Mouse (Mus musculus): ENCODE data around the gene Tle4. TPM values are rescaled to one million over a fixed set of nuclear protein-coding genes. Genes with fewer than 3 reads are reported as not detected.

The Tle4 gene
- polyA plus RNA-seq, 1 experiment = 16.3 TPM

GRCm38 (mm10) chr19:14502234-14502633 is 95.6 kb downstream of the Tle4 start:
- peaks cover 2% of the 10 kb centered on the region; the same call in 1 of the 2 replicates for H3K4me1 ChIP-seq (ENCODE audit: control insufficient read depth, insufficient read depth, low read length)
- H3K4me3 ChIP-seq (replicated peaks; ENCODE audit: insufficient read depth, low read depth, low read length) = no peak overlapping the region
- DNase-seq = no peak
- no peak overlapping the region for H3K27ac ChIP-seq (ENCODE audit: insufficient read depth, low read length)
- WGBS = 65% methylated on average over 7 of the region's 7 CpGs
- TF ChIP-seq CTCF (IDR thresholded peaks at IDR 0.05; ENCODE audit: borderline replicate concordance, insufficient read depth, low read depth, low read length) (no peak), POLR2A (IDR thresholded peaks at IDR 0.05; ENCODE audit: borderline replicate concordance, insufficient read depth, low read length) (no peak)
- no peaks in the 10 kb centered on the region; the same call in 1 of the 2 replicates for H3K27me3 ChIP-seq (ENCODE audit: control insufficient read depth, insufficient read depth, low read length)

- Histone ChIP-seq H3K27me3 (ENCODE audit: control insufficient read depth, insufficient read depth, low read length) (no peaks in the 10 kb centered on the region; the same call in 1 of the 2 replicates), H3K27ac (ENCODE audit: insufficient read depth, low read length) (no peak overlapping the region), H3K4me3 (replicated peaks; ENCODE audit: insufficient read depth, low read depth, low read length) (no peak overlapping the region), H3K4me1 (ENCODE audit: control insufficient read depth, insufficient read depth, low read length) (no peaks in the 10 kb centered on the region)
- TF ChIP-seq POLR2A (IDR thresholded peaks at IDR 0.05; ENCODE audit: borderline replicate concordance, insufficient read depth, low read length) = no peak
- TF ChIP-seq CTCF (IDR thresholded peaks at IDR 0.05; ENCODE audit: borderline replicate concordance, insufficient read depth, low read depth, low read length) = no peak
- WGBS = 51% methylated on average over 3 of the region's 3 CpGs
- no peak for DNase-seq
Measured at GRCm38 (mm10) chr19:14499835-14500425, 97.9 kb downstream of the Tle4 start.

DNA sequence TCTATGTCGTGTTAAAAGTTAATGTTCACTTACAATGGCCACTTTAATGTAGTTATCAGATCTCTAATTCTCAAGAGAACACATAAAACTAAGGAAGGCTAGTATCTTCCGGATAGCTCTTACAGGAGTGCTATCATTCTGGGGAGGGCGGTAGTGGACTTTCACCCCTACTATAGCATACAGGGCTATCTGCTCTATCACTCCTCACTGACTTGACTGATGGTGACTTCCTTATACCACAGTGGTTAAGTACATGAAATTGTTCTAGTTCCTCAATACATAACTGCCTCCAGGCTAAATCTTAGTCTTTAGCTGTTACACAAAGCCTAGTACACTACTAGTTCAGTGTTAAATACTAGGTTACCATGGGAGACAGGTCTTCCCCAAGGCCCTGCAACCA is 104.8 kb downstream of the Tle4 start:
- TF ChIP-seq CTCF (IDR thresholded peaks at IDR 0.05; ENCODE audit: borderline replicate concordance, insufficient read depth, low read depth, low read length) (no peak), POLR2A (IDR thresholded peaks at IDR 0.05; ENCODE audit: borderline replicate concordance, insufficient read depth, low read length) (no peak)

DNA sequence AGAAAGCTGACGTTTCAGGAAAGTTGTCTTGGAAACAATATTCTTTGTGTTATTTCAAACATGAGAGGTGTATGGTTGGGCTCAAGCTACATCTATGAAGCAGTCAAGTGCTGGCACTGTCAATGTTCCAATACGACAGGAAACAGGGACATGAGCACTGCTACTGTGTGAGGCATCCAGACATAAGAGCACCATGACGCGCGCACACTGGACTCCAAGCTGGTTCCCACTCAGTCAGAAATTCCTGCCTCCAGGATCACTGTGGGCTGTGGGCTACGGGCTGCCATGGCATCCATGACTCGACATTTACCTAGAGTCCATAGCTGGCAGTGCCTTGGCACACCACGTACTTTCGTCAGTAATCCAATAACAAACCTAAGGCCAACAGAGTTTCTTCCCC is 110.7 kb downstream of the Tle4 start:
- H3K27ac ChIP-seq (ENCODE audit: insufficient read depth, low read length) = no peak overlapping the region
- WGBS = 51% methylated on average over 9 of the region's 9 CpGs

More for the DNA sequence above, 104.8 kb downstream of the Tle4 start:
- DNase-seq = no peak
- no peaks in the 10 kb centered on the region for H3K27me3 ChIP-seq (ENCODE audit: control insufficient read depth, insufficient read depth, low read length)
- WGBS = 97% methylated on average over 3 of the region's 3 CpGs
- no peak overlapping the region for H3K27ac ChIP-seq (ENCODE audit: insufficient read depth, low read length)
- no peaks in the 10 kb centered on the region for H3K4me1 ChIP-seq (ENCODE audit: control insufficient read depth, insufficient read depth, low read length)
- H3K4me3 ChIP-seq (replicated peaks; ENCODE audit: insufficient read depth, low read depth, low read length) = no peak overlapping the region

GRCm38 (mm10) chr19:14485176-14485575 is 112.7 kb downstream of the Tle4 start:
- H3K27ac ChIP-seq (ENCODE audit: insufficient read depth, low read length) = no peak overlapping the region
- H3K27me3 ChIP-seq (ENCODE audit: control insufficient read depth, insufficient read depth, low read length) = no peaks in the 10 kb centered on the region
- H3K4me1 ChIP-seq (ENCODE audit: control insufficient read depth, insufficient read depth, low read length) = 0 out of 2 replicates have a peak, but pooled peaks cover 2% of the 10 kb centered on the region
- TF ChIP-seq POLR2A (IDR thresholded peaks at IDR 0.05; ENCODE audit: borderline replicate concordance, insufficient read depth, low read length) (no peak), CTCF (IDR thresholded peaks at IDR 0.05; ENCODE audit: borderline replicate concordance, insufficient read depth, low read depth, low read length) (no peak)
- WGBS = 57% methylated on average over 3 of the region's 3 CpGs
- DNase-seq = peak in 1 of 2 experiments; percentile 21
- H3K4me3 ChIP-seq (replicated peaks; ENCODE audit: insufficient read depth, low read depth, low read length) = no peak overlapping the region

More for the DNA sequence above, 110.7 kb downstream of the Tle4 start:
- Histone ChIP-seq H3K27me3 (ENCODE audit: control insufficient read depth, insufficient read depth, low read length) (no peaks in the 10 kb centered on the region), H3K4me1 (ENCODE audit: control insufficient read depth, insufficient read depth, low read length) (0 out of 2 replicates have a peak, but pooled peaks cover 2% of the 10 kb centered on the region), H3K4me3 (replicated peaks; ENCODE audit: insufficient read depth, low read depth, low read length) (no peak overlapping the region)
- DNase-seq = no peak
- TF ChIP-seq CTCF (IDR thresholded peaks at IDR 0.05; ENCODE audit: borderline replicate concordance, insufficient read depth, low read depth, low read length) (no peak), POLR2A (IDR thresholded peaks at IDR 0.05; ENCODE audit: borderline replicate concordance, insufficient read depth, low read length) (no peak)

DNA sequence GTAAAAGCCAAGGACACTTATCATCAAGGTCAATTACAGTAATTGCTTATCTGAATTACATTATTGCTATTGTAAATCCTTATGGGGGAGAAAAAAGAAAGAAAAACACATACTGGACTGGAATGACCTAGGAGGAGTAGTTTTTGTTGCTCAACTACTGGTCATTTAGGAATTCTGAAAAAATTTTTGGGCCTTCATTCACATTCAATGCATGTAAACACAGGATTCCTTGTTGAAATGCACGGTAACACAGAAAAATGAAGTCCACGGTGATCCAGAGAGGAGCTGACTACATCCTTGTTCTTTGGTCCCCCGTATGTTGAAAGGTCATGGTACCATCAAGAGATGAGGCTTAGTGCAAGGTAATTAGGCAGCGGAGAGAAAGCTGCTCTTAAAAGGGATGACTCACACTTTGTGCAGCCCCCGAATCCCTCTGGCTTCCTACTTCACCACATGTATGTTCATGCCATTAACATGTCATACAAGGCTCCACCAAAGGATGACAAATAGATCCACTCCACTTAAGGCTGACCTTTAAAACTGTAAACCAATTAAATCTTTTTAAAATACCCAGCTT is 115.2 kb downstream of the Tle4 start:
- no peak overlapping the region for H3K27ac ChIP-seq (ENCODE audit: insufficient read depth, low read length)
- no peaks in the 10 kb centered on the region for H3K27me3 ChIP-seq (ENCODE audit: control insufficient read depth, insufficient read depth, low read length)
- TF ChIP-seq POLR2A (IDR thresholded peaks at IDR 0.05; ENCODE audit: borderline replicate concordance, insufficient read depth, low read length) (no peak), CTCF (IDR thresholded peaks at IDR 0.05; ENCODE audit: borderline replicate concordance, insufficient read depth, low read depth, low read length) (no peak)
- 94% methylated on average over 5 of the region's 5 CpGs for WGBS
- no peak for DNase-seq
- H3K4me1 ChIP-seq (ENCODE audit: control insufficient read depth, insufficient read depth, low read length) = 0 out of 2 replicates have a peak, but pooled peaks cover 2% of the 10 kb centered on the region
- H3K4me3 ChIP-seq (replicated peaks; ENCODE audit: insufficient read depth, low read depth, low read length) = no peak overlapping the region

GRCm38 (mm10) chr19:14481796-14482561 is 115.9 kb downstream of the Tle4 start:
- no peak overlapping the region for H3K27ac ChIP-seq (ENCODE audit: insufficient read depth, low read length)
- no peaks in the 10 kb centered on the region for H3K27me3 ChIP-seq (ENCODE audit: control insufficient read depth, insufficient read depth, low read length)
- H3K4me3 ChIP-seq (replicated peaks; ENCODE audit: insufficient read depth, low read depth, low read length) = no peak overlapping the region
- no peak for DNase-seq
- 0 out of 2 replicates have a peak, but pooled peaks cover 2% of the 10 kb centered on the region for H3K4me1 ChIP-seq (ENCODE audit: control insufficient read depth, insufficient read depth, low read length)
- TF ChIP-seq POLR2A (IDR thresholded peaks at IDR 0.05; ENCODE audit: borderline replicate concordance, insufficient read depth, low read length) = no peak
- TF ChIP-seq CTCF (IDR thresholded peaks at IDR 0.05; ENCODE audit: borderline replicate concordance, insufficient read depth, low read depth, low read length) = no peak
- 56% methylated on average over 5 of the region's 5 CpGs for WGBS
